Mouse (Mus musculus) spleen, adult 2 months (tissue): ENCODE results near the gene Rasgrp2.

Experiments used
- CTCF ChIP-seq: fragments of 200-500 bp; IDR thresholded peaks from 2 replicates; pipeline ENCODE4 v1.5.1; 2011; ENCODE audit warnings: mild to moderate bottlenecking, inconsistent platforms; ENCODE audit not compliant: insufficient read depth, insufficient read length, insufficient replicate concordance; ENCODE audit errors: extremely low read depth
- POLR2A ChIP-seq: fragments of 200-500 bp; IDR thresholded peaks from 2 replicates; pipeline ENCODE4 v1.6.1; 2011; ENCODE audit warnings: low read depth, low read length, inconsistent platforms

DNA sequence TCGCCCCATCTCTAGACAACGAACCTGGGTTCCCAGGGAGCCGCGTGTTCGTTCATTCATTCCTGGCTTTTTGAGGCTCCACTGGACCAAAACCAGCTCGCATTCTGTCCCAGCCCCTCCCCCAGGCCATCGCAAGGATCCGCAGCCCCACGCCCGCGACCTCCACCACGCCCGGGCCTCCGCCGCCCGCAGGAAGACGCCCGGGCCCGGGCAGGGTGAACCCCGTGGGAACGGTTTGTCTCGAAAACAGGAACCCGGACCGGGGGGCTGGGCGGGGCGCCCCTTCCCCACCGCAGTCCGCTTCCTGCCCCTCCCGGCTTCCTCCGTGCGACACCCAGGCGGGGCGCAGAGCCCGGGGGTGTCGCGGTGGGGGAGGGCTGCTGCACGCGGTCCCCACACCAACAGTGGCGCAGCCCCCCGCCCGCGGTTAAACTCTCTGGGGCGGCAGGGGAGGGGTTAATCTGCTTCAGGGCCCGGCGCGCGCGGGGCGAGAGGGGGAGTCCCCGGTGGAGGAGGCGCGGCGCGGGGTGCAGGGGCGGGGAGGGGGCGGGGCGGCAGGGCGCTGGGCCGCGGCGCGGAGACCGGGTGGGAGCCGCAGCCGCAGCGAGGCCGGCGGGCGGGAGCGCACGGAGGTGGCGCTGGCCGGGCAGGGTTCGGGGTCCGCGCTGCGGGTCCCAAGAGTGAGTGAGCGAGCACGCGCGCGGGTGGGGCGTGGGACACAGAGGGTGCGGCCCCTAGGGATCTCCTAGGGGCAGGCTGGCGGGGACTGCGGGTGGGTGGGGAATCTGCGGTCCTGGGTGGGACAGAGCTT is at the start of gene Rasgrp2:
- TF ChIP-seq POLR2A (peak; percentile 58), CTCF (no peak)
